Mouse (Mus musculus): ENCODE data around the gene Vac14. TPM values are rescaled to one million over a fixed set of nuclear protein-coding genes. Genes with fewer than 3 reads are reported as not detected.

Vac14 gene
- polyA plus RNA-seq, 2 experiments, result 19.1 to 24.8 TPM

DNA sequence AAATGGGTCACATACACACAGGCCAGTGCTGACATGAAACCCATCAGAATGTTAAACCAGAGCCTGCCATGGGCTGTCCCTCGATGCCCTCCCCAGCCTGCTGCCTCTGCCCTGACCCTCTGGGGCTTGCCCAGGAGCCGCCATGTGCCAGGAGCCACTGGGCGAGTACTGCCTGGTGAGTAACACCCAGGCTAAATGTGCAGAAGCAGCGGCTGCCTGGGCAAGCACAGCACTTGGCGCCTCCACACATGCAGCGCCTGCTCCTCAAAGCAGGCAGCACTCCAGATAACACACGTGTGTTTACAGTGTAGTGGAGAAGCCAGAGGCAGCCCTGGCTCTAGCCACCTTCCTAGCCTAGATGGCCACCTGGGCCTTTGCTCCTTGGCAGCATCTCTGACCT, 94.7 kb downstream of the Vac14 start:
- TF ChIP-seq POLR2A (IDR thresholded peaks at IDR 0.05; ENCODE audit: borderline replicate concordance, extremely low read depth, insufficient read depth, insufficient read length), result no peak
- DNase-seq (ENCODE audit: low spot score) (no peak), ATAC-seq (ENCODE audit: low FRiP score, low read depth) (no peak)
- Histone ChIP-seq H3K27ac (replicated peaks; ENCODE audit: low read depth, low read length) (no peak overlapping the region), H3K27me3 (ENCODE audit: control insufficient read depth, insufficient read depth, low read length) (no peaks in the 10 kb centered on the region), H3K9ac (ENCODE audit: low read depth, low read length, severe bottlenecking) (no peak overlapping the region), H3K4me2 (replicated peaks; ENCODE audit: low read depth, low read length, severe bottlenecking) (no peak overlapping the region), H3K4me3 (replicated peaks; ENCODE audit: low read length) (no peak overlapping the region), H3K4me1 (ENCODE audit: control insufficient read depth, insufficient read depth, low read length) (peaks cover 37% of the 10 kb centered on the region), H3K36me3 (ENCODE audit: control insufficient read depth, insufficient read depth, low read length) (peaks cover 26% of the 10 kb centered on the region), H3K9me3 (ENCODE audit: control insufficient read depth, low read length) (no peaks in the 10 kb centered on the region)
- 84% methylated on average over 7 of the region's 7 CpGs for WGBS

DNA sequence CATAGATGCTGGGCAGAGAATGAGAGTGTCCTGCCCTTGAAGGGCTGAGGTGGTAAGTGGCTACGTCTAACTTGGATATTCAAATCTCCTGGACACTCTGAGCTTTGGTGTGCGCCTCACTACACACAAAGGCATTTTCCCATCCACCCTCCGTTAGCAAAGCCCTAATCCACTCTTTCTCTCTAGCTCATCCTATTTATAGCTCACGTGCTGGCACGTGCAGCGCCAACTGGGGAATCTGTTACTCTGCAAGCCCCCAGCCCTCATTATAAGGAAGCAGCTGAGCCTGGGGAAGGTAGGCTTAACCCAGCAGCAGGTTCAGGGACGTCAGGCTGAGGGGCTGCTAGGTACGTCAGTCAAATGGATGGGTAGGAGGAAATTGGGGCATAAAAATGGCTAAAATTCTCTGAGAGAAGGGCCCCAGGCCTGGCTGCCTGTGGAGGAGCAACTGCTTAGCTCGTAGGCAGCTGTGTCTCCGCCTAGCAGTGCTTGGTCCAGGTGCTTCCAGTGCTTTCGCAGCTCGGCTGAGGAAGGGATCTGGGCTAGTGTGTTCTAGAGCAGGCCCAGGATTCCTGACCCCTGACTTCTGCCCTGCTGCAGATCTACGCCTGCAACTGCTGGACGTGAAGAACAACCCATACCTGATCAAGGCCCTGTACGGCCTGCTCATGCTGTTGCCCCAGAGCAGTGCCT, 96.6 kb downstream of the Vac14 start:
- Histone ChIP-seq H3K27me3 (ENCODE audit: control insufficient read depth, insufficient read depth, low read length) (no peaks in the 10 kb centered on the region), H3K27ac (replicated peaks; ENCODE audit: low read depth, low read length) (peak overlapping the region; percentile 77), H3K9ac (ENCODE audit: low read depth, low read length, severe bottlenecking) (peak overlapping the region; percentile 28; the same call in 1 of the 2 replicates), H3K4me3 (replicated peaks; ENCODE audit: low read length) (no peak overlapping the region), H3K4me1 (ENCODE audit: control insufficient read depth, insufficient read depth, low read length) (peaks cover 55% of the 10 kb centered on the region), H3K36me3 (ENCODE audit: control insufficient read depth, insufficient read depth, low read length) (peaks cover 26% of the 10 kb centered on the region), H3K9me3 (ENCODE audit: control insufficient read depth, low read length) (no peaks in the 10 kb centered on the region), H3K4me2 (replicated peaks; ENCODE audit: low read depth, low read length, severe bottlenecking) (no peak overlapping the region)
- peak; percentile 30 for ATAC-seq (ENCODE audit: low FRiP score, low read depth)
- WGBS, result 63% methylated on average over 13 of the region's 15 CpGs
- no peak for TF ChIP-seq POLR2A (IDR thresholded peaks at IDR 0.05; ENCODE audit: borderline replicate concordance, extremely low read depth, insufficient read depth, insufficient read length)
- no peak for DNase-seq (ENCODE audit: low spot score)

DNA sequence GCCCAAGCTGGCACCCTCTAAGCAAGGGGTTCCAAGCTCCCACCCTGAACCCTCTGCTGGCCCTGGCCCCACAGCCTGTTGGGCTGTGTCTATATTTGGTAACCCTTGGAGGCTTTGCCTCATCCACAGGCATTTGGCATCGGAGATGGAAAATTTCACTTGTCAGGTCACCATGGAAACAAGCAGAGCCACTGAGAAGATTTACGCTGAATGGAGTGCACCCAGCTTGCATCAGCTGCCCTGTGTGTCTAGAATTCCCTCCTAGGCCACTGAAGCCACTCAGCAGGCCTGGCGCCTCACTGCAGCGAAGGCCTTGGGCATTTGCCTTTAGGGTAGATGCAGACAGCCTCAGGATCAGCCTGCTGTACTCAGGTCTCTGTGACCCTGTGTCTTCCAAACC, 97.7 kb downstream of the Vac14 start:
- H3K9ac ChIP-seq (ENCODE audit: low read depth, low read length, severe bottlenecking), result no peak overlapping the region
- H3K36me3 ChIP-seq (ENCODE audit: control insufficient read depth, insufficient read depth, low read length), result peaks cover 18% of the 10 kb centered on the region
- peak overlapping the region; percentile 77 for H3K27ac ChIP-seq (replicated peaks; ENCODE audit: low read depth, low read length)
- H3K27me3 ChIP-seq (ENCODE audit: control insufficient read depth, insufficient read depth, low read length), result no peaks in the 10 kb centered on the region
- DNase-seq (ENCODE audit: low spot score) (peak; percentile 84), ATAC-seq (ENCODE audit: low FRiP score, low read depth) (peak; percentile 28; the same call in 1 of the 2 replicates)
- no peak overlapping the region for H3K4me3 ChIP-seq (replicated peaks; ENCODE audit: low read length)
- 57% methylated on average over 4 of the region's 4 CpGs for WGBS
- H3K4me1 ChIP-seq (ENCODE audit: control insufficient read depth, insufficient read depth, low read length), result peaks cover 63% of the 10 kb centered on the region
- no peak overlapping the region for H3K4me2 ChIP-seq (replicated peaks; ENCODE audit: low read depth, low read length, severe bottlenecking)
- no peaks in the 10 kb centered on the region for H3K9me3 ChIP-seq (ENCODE audit: control insufficient read depth, low read length)
- TF ChIP-seq POLR2A (IDR thresholded peaks at IDR 0.05; ENCODE audit: borderline replicate concordance, extremely low read depth, insufficient read depth, insufficient read length), result no peak

DNA sequence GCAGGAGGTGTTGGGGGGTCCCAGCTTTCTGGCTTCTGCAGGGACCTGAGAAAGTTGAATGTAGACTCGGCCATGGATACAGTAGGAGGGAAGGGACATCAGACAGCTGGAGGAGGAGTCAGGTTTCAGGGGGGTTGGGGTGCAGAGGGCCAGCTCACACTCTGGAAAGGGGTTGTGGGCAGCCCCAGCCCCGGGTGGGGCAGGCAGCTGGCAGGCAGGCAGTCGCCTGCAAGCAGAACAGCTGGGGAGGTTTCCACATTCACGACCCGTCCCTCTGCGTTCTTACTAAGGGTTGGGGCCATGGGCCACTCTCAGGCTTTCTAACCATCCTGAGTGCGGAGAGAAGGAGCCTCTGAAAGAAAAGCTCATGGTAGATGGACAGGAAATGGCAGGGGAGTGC, 98.7 kb downstream of the Vac14 start:
- TF ChIP-seq POLR2A (IDR thresholded peaks at IDR 0.05; ENCODE audit: borderline replicate concordance, extremely low read depth, insufficient read depth, insufficient read length), result no peak
- peaks cover 11% of the 10 kb centered on the region for H3K36me3 ChIP-seq (ENCODE audit: control insufficient read depth, insufficient read depth, low read length)
- no peak overlapping the region for H3K4me2 ChIP-seq (replicated peaks; ENCODE audit: low read depth, low read length, severe bottlenecking)
- no peaks in the 10 kb centered on the region for H3K9me3 ChIP-seq (ENCODE audit: control insufficient read depth, low read length)
- 35% methylated on average over 7 of the region's 7 CpGs for WGBS
- ATAC-seq (ENCODE audit: low FRiP score, low read depth) (peak; percentile 6; the same call in 1 of the 2 replicates), DNase-seq (ENCODE audit: low spot score) (no peak)
- H3K9ac ChIP-seq (ENCODE audit: low read depth, low read length, severe bottlenecking), result no peak overlapping the region
- H3K4me3 ChIP-seq (replicated peaks; ENCODE audit: low read length), result no peak overlapping the region
- H3K4me1 ChIP-seq (ENCODE audit: control insufficient read depth, insufficient read depth, low read length), result peaks cover 63% of the 10 kb centered on the region
- H3K27ac ChIP-seq (replicated peaks; ENCODE audit: low read depth, low read length), result peak overlapping the region; percentile 77; the same call in 1 of the 2 replicates
- no peaks in the 10 kb centered on the region for H3K27me3 ChIP-seq (ENCODE audit: control insufficient read depth, insufficient read depth, low read length)

DNA sequence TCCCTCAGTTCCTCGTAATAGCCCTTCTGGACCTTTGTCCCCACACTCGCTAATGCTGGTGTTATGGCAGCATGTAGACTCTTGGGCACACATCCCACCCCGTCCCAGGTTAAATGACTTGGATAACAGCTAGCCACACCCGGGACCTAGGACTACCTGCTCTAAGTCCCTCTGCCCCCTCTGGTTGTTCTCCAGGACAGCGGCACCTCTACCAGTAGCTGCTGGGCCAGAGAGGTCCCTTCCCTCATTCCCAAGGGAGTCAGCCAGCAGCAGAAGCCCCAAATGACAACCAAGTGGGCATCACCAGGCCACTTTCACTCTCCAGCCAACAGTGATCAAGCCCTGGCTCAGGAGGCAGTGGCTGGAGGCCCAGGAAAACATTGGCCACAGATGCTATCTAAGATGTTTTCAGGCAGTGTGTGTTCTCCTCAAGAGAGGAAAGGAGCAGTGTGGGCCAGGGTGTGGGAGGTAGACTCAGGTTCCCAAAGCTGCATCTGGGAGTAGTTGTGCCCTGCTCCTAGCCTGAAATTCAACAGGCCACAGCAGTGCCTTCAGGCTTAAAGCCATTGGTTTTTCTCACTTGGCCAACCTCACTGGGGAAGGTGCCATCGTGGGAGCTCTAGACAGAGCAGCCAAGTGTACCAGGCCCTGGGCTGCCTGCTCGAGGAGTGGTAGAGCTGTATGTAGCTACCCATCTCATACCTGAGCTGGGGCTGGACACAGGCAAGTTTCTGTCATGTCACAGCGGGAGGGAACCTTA, 100.0 kb downstream of the Vac14 start:
- no peak for TF ChIP-seq POLR2A (IDR thresholded peaks at IDR 0.05; ENCODE audit: borderline replicate concordance, extremely low read depth, insufficient read depth, insufficient read length)
- Histone ChIP-seq H3K4me2 (replicated peaks; ENCODE audit: low read depth, low read length, severe bottlenecking) (no peak overlapping the region), H3K27me3 (ENCODE audit: control insufficient read depth, insufficient read depth, low read length) (no peaks in the 10 kb centered on the region), H3K9me3 (ENCODE audit: control insufficient read depth, low read length) (no peaks in the 10 kb centered on the region), H3K4me3 (replicated peaks; ENCODE audit: low read length) (no peak overlapping the region), H3K36me3 (ENCODE audit: control insufficient read depth, insufficient read depth, low read length) (peaks cover 5% of the 10 kb centered on the region), H3K4me1 (ENCODE audit: control insufficient read depth, insufficient read depth, low read length) (peaks cover 75% of the 10 kb centered on the region), H3K9ac (ENCODE audit: low read depth, low read length, severe bottlenecking) (no peak overlapping the region), H3K27ac (replicated peaks; ENCODE audit: low read depth, low read length) (0 out of 2 replicates have a peak overlapping the region, but pooled peaks have one; percentile 33)
- DNase-seq (ENCODE audit: low spot score) (no peak), ATAC-seq (ENCODE audit: low FRiP score, low read depth) (no peak)
- WGBS, result 80% methylated on average over 8 of the region's 8 CpGs
